Mouse (Mus musculus) left cerebral cortex, adult 9 months (tissue): ENCODE results near the gene Susd1.

Experiments used
- DNase-seq, 2 experiments: peaks; one replicate each; pipeline ENCODE4 v3.0.0; 2022; ENCODE audit warnings: low spot score in 2 of 2

Gene Susd1

DNA sequence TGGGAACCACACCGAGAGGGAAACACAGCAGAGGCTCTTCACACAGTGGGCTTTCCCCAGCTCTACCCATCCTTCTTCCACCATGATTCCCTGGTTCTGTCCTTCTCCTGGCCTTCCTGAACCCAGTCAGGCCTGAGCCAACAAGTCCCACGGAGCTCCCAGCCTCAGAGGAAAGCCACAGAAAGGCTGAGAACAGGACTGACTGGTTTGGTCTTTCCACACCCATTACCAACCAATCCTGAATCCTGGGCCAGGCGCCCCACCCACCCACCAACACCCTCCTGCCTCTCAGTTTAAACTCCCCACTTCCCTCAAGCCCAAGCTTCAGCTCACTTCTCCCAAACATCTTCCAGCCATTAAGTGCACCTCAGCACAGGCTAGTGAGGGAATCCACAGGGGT lies 4.4 kb downstream of the Susd1 start:
- no peak for DNase-seq

DNA sequence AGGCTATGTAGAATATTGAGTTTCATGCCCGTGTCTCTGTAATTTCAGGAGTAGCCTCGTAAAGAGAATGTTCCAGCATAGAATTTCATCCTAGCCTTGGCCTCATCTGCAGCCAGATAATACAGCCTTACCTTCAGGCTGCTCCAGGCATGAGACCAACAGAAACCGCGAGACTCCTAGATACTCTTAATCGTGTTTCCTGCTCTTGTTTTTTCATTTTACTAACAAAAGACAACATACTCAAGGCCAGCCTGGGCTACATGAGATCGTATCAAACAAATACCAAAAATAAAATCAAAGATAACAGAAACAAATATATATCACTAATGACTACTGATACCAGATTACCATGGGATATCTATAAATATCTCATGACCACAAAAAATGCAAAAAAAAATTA lies 9.3 kb downstream of the Susd1 start:
- DNase-seq, result no peak

DNA sequence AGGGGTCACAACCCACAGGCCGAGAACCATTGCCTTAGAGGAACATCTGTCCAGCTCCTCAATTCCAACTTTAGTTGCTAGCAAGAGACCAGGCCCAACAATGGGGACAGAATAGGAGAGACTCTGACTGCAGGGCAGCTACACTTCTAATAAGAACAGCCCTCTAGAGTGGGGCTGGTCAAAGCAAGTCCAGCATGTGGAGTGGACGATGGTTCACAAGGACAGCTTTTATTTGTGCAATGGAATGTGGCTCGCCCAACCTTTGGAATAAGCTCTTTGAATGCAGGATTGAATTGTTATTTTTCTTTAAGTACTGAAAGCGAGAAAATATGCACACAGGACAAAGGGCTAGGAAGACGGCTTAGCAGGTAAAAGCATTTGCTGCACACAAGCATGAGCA lies 12.0 kb downstream of the Susd1 start:
- no peak for DNase-seq

DNA sequence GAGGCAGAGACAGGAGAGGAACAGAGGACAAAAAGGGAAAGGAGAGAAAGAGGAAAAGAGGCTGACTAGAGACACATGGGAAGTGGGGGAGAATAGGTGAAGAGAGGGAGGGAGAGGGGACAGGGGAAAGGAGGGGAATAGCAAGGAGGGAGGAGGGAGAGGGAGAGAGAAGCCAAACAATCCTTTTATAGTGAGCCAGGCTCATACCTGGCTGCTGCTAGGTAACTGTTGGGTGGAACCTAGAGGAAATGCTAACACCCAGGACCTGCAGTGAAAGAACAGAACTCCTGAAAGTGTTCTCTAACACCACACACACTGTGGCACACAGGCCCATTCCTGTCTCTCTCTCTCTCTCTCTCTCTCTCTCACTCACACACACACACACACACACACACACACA lies 15.6 kb downstream of the Susd1 start:
- no peak for DNase-seq

DNA sequence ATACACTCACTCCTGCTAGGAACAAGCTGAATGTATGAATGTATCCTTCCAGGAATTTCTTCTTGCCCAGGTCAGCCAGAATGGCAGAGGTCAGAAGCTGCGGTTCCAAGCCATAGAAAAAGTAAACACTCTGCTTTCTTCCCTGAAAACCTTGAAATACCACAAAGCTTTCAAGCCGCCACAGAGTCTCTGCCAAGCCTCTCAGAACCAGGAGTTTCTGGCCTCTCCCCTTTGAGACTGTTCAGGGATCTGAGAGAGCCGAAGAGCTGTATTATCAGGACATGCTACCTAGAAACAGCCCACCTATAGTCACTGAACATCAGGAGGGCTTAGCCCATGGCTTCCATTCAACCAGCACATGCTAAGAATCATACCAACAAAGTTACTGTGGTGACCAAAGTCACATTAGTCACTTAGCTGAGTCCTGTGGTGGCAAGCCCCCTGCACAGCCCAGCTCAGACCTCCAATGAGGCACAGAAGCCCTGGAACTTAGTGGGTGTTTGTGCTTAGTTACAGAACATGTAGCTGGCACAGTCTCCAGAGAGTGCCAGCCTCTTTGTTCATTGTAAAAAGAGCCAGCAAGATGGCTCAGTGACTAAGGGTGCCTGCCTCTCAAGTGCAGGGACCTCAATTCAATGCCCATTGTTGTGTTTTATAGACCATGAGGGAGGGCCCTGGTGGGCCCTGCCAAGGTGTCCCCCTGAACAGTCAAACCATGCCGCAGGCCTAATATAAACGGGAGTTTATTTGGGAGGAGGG lies 16.2 kb downstream of the Susd1 start:
- DNase-seq, result no peak

DNA sequence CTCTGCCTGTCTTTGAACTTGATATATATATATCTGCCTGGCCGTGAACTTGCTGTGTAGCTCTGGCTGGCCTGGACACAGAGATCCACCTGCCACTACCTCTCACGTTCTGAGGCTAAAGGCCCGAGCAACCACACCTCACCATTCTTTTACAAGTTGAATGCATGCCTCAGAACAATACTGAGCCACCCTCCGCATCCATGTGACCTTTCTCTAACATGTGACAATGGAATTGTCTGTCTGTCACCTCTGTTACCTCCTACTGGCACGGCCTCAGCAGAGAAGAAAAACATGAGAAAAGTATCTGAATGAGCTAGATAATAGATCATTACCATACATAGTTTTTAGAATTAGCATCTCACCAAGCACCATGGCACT lies 17.1 kb downstream of the Susd1 start:
- no peak for DNase-seq

DNA sequence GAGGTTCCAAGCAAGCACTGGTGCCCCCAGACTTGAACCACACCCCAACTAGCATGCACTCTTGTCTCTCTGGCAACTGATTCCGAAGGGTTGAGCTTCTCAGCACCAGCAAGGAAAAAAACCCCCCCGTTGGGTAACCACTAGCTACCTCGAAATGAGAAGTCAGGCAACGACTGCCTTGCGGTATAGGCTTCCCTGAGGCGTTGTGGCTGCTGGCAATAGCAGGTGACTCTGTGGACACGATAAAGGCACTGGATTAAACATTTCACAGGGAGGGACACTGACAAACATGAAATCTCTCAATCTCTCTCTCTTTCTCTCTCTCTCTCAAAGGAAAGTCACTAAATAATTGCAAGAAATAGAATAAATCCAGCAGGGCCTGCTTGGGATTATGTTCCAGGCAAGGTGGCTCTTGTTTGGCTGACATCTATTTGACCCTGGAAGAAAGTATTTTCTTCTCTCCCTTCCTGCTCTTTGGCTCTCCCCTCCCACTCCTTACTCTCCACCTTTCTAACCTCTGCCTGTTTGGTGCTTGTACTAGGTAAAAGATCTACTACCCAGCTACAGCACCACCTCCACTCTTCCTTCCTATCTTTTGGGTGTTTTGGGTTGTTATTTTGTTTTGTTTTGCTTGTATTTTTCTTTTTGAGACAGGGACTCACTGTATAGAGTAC lies 17.6 kb downstream of the Susd1 start:
- no peak for DNase-seq

DNA sequence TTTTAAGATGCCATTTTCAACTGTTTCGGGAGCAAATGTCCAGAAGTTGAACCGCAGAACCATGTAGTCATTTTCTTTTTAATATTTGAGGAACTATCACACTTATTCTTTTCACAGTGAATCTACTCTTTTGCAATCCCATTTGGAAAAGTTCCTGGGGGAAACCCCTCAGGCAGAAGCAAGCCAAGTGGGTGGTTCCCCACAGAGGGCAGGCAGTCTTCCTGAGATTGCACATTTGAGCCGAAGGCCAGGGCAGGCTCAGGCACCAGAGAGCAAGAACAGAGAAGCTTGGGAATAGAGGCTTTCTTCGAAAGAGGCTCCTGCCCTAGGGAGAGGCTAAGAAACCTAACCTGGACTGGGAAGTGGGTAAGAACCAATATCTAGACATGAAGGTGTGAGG lies 19.2 kb downstream of the Susd1 start:
- DNase-seq, result no peak

DNA sequence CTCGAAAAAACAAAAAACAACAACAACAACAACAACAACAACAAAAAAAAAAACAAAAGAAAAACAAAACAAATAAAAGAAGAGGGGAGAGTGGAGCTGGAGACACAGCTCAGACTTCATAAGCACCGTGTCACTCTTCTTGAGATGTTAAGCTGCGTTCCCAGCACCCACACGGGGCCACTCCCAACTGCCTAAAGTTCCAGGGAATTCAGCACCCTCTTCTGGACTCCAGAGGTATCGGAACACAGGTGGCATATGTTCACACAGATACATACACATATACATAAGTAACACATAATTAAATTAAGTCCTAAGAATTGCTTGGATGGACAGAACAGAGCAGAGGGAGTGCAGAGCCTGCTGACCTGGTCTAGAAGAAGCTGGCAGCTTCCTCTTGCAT lies 25.0 kb downstream of the Susd1 start:
- DNase-seq, result no peak

DNA sequence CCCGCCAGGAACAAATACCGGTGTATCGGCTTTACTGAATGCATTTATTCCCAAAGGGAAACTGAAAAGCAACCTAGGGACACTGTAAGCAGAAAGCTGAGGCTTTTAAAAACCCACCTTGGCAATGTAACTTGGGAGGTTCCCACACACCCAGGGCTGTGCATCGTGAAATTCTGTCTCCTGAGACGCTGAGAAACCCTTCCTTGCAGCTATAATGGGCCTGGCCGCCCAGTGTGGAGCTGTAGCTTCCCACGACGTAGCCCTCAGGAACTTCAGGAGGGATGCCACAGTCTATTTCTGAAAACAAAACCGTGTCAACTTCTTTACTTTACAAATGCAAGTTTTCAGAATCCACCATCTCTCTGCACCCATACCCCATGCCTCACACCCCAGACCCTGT lies 27.3 kb downstream of the Susd1 start:
- no peak for DNase-seq

DNA sequence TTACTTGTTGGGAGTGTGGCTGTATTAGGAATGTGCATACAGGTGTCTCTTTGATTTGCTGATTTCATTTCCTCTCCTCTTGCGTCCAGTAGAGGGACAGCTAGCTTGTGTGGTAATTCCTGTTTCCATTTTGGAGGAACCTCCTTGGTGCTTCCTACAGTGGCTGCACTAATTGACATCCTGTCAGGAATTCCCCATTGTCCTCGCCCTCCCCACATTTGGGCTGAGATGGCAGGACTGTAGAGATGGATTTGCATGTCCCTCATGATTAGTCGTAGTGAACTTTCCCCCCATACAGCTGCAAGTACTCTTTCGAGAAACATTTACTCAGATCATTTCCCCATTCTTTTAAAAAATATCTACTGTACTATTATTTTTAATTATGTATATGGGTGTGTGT lies 30.7 kb downstream of the Susd1 start:
- no peak for DNase-seq

DNA sequence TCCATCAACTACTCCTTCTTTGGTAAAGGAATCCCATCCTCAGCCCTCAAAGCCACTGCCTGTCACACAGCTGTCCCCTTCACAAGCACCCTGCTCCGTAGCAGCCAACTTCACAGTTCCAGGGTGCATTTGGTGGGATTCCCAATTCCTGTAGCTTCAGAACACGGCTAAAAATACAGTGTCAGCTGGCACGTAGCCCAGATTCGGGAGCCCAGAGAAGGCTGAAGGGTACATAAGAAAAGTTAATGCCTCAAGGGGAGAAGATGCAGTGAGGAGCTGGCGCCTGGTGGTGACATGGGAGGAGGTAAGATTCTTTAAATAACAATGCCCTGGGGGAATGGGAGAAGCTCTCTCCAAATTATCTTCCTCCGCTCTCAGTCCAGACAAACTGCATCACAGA lies 34.1 kb downstream of the Susd1 start:
- peak in 1 of 2 experiments; percentile 61 for DNase-seq

DNA sequence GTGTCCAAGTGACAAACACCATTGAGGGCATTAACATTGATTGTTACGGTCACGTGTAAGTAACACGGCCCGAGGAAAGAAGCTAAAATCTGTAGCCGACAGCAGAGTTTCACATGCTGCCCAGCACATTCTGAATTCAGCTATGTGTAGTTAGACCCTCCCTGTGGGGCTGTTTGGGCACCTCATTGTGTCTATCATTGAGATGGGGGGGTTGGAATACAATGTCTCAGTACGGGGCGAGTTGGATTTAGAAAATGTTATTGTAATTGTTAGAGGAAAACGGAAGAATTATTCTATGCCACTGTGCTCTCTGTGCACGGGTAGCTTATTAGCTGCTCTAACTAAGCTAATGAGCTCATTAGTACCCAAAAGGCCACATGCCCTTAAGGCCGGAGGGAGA lies 37.5 kb downstream of the Susd1 start:
- DNase-seq, result no peak

DNA sequence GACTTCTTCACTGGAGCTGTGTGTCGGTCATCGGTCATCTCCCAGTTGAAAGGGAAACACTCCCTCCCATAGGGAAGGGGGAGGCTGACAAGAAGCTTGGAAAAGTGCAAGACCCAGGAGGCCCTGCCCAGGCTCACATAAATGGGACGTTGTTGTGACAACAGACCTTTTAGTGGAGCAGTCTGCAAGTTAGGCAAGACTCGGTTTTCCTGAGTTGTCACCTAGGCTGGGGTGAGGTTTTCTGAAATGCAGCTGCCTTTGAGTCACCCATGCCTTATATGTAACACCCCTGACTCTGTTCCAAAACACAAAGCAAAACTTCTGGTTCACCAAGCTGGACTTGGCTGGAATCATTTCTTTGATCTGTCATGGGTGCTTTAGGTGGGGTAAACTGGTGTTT lies 39.1 kb downstream of the Susd1 start:
- DNase-seq, result no peak

DNA sequence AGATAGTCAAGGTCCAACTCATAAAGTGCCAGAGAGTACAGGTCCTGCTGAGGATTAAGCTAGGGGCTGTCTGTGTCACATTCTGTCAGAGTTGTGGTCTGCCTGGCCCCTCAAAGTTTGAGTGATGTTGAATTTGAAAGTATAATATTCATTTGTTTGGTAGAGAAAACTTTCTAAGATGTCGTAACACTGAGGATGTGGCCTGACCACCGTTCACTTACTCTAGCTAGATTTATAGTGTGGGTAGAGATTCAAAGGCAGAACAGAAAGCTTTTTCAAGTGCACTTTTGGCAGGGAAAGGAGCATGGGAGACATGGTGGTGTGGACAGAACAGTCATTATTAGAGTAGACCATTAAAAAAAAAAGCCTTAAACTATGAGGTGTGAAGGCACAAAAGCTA lies 42.9 kb downstream of the Susd1 start:
- no peak for DNase-seq

DNA sequence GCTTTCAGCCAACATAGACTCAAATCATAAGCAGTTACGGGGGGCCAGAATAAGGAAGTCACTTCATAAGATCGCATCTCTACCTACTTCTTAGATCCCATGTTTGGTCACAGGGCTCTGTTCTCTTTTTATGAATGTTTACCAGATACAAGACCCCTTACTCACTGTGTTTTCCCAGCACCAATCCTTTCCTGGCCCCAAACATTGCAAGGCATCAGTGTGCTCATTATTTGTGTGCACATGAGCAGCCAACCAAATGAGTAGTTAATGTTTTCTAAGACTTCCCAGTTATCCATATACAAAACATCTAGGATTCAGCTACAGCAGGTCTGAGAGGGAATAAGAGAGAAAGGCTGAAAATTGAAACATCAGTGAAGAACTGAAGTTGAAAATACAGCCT lies 44.3 kb downstream of the Susd1 start:
- DNase-seq, result no peak

DNA sequence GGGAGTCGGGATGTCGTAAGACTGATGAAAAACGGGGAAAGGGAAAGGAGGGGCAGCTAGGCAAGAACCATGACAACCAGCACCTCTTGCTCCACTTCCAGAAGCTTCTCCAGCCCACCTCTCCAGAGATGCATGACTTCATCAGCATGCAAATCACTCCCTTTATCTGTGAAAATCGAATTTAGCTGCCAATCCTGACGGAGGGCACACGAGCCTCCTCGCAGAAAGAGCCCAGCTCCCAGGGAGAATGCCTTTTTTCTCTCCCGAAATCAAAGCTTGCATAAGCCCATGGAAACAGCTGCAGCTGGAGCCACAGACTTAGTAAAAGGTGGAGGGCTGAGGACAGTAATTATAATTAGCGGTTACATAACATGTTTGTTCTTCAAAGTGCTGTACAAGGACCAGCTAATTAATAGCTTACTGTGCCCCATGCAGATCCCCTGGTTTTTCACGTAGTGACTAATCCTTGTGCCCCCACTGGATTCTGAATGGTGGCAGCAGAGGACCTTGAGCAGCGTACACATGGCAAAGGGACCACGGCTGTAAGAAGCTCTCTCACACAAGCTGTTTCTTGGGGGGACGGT lies 49.9 kb downstream of the Susd1 start:
- peak; percentile 50 to 64 for DNase-seq

DNA sequence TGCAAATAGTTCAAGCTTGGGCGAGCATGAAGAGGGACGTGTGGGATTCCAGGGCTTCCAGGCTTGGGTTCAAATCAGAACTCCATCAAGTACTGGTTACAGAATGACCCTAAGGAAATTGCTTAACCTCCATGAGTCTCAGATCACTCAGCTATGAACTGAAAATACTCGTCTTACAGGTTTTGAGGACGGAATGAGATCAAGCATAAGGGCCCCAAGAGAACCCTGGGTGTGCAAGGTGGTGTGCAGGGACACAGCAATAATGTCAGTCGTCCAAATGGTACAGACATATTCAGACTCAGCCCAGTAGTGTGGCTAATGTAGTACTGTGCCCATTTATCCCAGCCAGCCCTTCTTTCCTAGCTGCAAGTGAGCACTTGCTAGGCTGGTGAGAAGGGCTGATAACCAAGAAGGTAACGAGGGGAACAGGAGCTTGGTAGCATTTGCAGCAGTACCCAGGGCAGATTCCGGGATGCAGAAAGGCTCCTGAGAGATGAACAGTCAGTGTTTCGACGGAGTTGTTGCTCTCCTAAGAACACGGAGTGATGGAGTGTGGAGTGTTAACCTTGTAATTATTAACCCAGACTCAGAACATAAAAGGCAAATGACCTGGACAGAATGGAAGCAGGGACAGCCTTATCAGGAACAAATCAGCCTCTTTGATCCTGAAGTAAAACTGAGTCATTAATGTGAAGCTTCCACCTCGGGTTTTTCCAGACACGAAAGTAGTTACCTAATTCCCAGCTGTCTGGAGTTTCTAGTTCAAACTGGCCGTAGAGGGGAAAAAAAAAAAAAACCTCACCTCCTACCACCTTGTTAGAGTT lies 50.8 kb downstream of the Susd1 start:
- no peak for DNase-seq

DNA sequence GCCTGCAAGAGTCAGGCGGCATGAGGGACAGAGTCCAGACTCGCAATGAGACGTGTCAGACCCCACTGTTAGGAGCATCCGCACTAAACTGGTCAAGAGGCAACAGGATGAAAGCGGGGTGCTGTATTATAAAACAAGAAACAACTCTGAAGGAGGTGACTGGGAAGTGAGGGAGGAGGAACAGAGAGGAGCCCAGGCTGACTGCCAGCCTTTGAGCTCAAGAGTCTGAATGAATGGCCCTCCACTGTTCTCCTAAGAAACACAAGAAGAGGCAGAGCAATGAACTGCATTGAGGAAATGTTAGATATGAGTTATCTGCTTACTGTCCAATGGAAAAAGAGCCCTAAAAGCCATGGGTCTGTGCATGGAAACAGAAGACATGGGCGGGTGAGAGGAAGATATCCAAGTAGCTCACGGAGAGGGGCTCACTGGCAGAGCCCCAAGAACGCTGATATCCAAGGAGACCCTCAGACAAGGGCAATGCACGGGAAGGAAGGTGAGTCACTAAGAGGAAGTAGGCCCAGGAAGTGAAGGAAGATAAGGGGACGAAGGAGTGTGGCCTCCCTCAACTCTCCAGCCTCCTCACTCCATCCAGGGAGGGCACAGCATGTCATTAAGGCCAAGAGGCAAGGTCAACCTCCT lies 53.1 kb downstream of the Susd1 start:
- no peak for DNase-seq

DNA sequence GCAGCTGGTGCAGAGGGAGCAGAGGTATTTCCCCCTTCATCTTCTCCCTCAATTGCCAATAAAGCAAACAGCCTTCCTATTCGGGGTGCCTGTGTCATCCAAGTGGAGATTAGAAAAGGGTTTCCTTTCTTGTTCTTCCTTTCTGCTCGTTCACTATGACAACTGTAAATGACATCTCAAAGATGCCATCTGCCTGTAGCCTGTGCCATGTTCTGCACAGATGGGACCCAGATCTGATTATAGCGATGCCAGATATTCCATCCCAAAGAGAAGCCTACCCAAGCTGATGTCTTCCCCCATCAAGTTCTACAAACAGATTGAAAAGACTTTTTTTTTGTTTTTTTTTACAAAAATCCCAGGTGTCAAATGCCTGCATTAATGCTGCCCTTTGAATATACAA lies 54.6 kb downstream of the Susd1 start:
- peak in 1 of 2 experiments; percentile 70 for DNase-seq

DNA sequence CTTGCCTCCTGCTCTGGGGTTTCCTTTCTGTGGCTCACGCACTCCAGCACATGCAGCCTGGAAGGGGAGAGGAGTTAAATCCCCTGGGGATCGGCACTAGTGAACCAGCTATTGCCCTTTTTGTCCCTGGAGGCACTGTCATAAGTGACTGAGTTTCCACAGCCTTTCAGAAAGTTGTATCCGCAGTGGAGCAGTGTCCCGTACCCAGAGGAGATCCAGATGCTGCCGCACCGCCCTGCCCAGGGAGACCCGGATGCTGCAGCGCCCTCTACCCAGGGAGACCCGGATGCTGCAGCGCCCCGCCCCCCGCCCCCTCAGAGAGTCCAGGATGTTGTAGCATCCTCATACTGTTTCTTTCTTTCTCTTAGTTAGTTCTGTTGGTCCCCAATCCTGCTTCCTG lies 56.3 kb downstream of the Susd1 start:
- no peak for DNase-seq
